Mouse (Mus musculus) 3134 (cell line): Measurements from ENCODE around the gene Tas2r131.
"Not testable (repeated sequence)": the region's sequence is repeated elsewhere in the genome, so short reads cannot be mapped to it uniquely, and the experiment has no call there.

Experiments
- DNase-seq: peaks from one replicate; pipeline ENCODE4 v3.0.0-alpha.2; 2011; ENCODE audit warnings: low spot score; ENCODE audit not compliant: insufficient read length; ENCODE audit errors: extremely low read depth

Tas2r131 gene

DNA sequence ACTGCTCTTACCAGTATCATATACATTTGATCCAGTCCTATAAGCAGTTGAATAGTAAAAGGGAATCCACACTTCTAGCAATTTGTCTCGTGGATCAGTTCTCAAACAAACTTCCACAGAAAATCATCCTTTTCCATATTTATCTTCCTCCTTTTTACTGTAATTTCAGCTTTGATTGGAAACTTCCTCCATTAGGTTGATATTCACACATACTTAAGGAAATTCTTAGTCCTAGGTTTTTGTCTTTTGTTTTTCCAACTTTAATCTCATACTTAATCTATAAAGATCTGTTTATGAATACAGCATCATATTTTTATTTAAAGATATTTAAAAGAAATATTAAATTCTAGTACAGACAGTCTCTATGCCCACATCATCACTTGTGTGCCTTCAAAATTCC is at the start of gene Tas2r131:
Tas2r131 (minus strand) TSS at position 101 of the 400 bp plus-strand sequence.
- DNase-seq, result no peak

- DNase-seq, result no peak
Measured at GRCm38 (mm10) chr6:132980865-132981264, 23.1 kb upstream of the Tas2r131 start, which contains the start of gene Tas2r109. Gene Tas2r109, minus strand, starts transcription at chr6:132980965.

DNA sequence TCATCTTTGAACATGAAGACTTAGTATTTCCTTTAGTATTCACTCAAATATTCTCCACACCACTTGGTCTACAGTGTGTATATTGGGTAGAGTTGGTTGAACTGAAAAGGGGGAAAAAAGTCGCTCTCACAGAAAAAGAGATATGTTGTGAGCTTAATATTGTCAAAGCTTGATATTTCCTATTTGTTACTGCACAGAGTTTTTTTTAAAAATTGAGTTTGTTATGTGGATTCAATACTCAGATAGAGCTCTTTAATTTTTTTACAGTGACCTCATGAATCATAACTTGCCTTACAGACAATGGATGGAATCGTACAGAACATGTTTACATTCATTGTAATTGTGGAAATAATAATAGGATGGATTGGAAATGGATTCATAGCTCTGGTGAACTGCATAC is 6.9 kb downstream of the Tas2r131 start, which contains the start of gene Tas2r129:
Tas2r129 (plus strand) TSS at position 301 of the 400 bp plus-strand sequence.
- no peak for DNase-seq

GRCm38 (mm10) chr6:132941376-132941775 is 16.3 kb downstream of the Tas2r131 start:
- DNase-seq, result not testable (repeated sequence)

GRCm38 (mm10) chr6:132909351-132909750 is 48.4 kb downstream of the Tas2r131 start, which contains the start of gene Tas2r125:
Gene Tas2r125, plus strand, starts transcription at chr6:132909651.
- DNase-seq, result no peak
